Mouse (Mus musculus) limb, embryonic 12.5 days (tissue): ENCODE results near the gene Prrt1. TPM values are rescaled to one million over a fixed set of nuclear protein-coding genes. Genes with fewer than 3 reads are reported as not detected.

Experiments
- ATAC-seq: fragments of 200-750 bp; cut with Nextera tagmentation; 2 replicates; pipeline ENCODE4 v1.8.0; 2017; ENCODE audit warnings: low read depth, moderate TSS enrichment; ENCODE audit not compliant: insufficient number of reproducible peaks, insufficient read depth, low FRiP score, low TSS enrichment
- H3K27ac ChIP-seq: fragments of 300-500 bp; sonication (generic); 2 replicates; pipeline ENCODE4 v1.5.1; 2016; ENCODE audit warnings: mild to moderate bottlenecking, moderate library complexity
- H3K27me3 ChIP-seq: fragments of 300-500 bp; sonication (generic); 2 replicates; pipeline ENCODE4 v1.6.1; 2016; ENCODE audit warnings: mild to moderate bottlenecking, moderate library complexity
- H3K36me3 ChIP-seq: fragments of 300-500 bp; sonication (generic); 2 replicates; pipeline ENCODE4 v1.6.1; 2016; ENCODE audit warnings: mild to moderate bottlenecking, moderate library complexity
- H3K4me1 ChIP-seq: fragments of 300-500 bp; sonication (generic); replicated peaks from 2 replicates; pipeline ENCODE4 v1.6.1; 2016
- H3K4me2 ChIP-seq: fragments of 300-500 bp; sonication (generic); 2 replicates; pipeline ENCODE4 v1.6.1; 2016; ENCODE audit warnings: mild to moderate bottlenecking, moderate library complexity
- H3K4me3 ChIP-seq: fragments of 300-500 bp; sonication (generic); replicated peaks from 2 replicates; pipeline ENCODE4 v1.5.1; 2016; ENCODE audit warnings: mild to moderate bottlenecking
- H3K9ac ChIP-seq: fragments of 300-500 bp; sonication (generic); replicated peaks from 2 replicates; pipeline ENCODE4 v1.6.1; 2016; ENCODE audit warnings: mild to moderate bottlenecking, moderate library complexity
- H3K9me3 ChIP-seq: fragments of 300-500 bp; sonication (generic); 2 replicates; pipeline ENCODE4 v1.6.1; 2016; ENCODE audit warnings: mild to moderate bottlenecking, moderate library complexity
- WGBS: fragments of 180-500 bp; shearing (Covaris S2); methylation state at CpG from one replicate; pipeline ENCODE4 v1.1.7; 2016; 5-methylcytosine and 5-hydroxymethylcytosine counted together
- polyA plus RNA-seq: library from polyadenylated mRNA; unstranded; fragments of >200 nt; fragmentation: Nextera tagmentation; extraction: Ambion mirVana; gene quantifications from 2 replicates; pipeline ENCODE4 v1.2.1, GENCODE M21; 2016

The Prrt1 gene
- polyA plus RNA-seq, 1 experiment from 2014 or later: 0.20 TPM

DNA sequence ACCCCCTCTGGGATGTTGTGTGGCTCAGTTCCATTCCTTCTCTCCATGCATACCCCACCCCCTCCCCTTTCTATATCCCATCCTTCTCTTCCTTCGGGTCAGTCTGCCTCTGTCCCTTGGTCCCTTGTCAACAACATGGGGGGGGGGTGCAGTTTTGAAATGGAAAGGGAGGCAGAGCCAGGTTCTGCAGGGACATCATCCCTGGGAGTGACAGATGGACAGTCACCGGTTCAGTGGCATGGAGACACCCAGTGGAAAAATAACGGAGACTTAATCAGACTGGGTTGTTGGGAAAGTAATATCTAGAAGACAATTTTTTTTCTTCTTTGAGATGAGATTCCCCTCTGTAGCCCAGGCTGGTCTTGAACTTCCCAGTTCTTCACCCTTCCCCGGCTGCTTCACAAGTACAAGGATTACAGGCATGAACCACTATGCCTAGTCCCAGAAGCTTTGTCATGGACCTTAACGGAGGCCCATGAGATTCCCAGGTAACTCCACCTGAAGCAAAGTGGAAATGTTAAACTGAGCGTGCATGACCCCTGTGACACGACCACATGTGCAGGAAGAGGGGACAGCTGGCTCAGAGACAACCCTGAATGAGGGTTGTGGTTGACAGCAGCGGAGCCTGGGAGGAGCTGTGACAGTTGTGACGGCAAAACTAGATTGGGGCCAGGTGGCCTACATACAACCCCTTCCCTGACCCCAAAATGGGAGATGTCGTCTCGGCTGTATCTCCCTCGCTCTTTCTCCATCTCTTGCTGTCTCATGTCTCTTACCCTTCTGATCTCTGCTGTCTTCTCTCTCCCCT lies 667 bp downstream of the Prrt1 start:
- Histone ChIP-seq H3K4me2 (peak overlapping the region; percentile 87), H3K4me3 (peak overlapping the region; percentile 76), H3K27me3 (peaks cover 59% of the 10 kb centered on the region), H3K4me1 (peaks cover 54% of the 10 kb centered on the region), H3K9me3 (no peaks in the 10 kb centered on the region), H3K27ac (no peak overlapping the region), H3K36me3 (peaks cover 8% of the 10 kb centered on the region; the same call in 1 of the 2 replicates), H3K9ac (peak overlapping the region; percentile 44; the same call in 1 of the 2 replicates)
- ATAC-seq: no peak
- WGBS: 13% methylated on average over 12 of the region's 12 CpGs

DNA sequence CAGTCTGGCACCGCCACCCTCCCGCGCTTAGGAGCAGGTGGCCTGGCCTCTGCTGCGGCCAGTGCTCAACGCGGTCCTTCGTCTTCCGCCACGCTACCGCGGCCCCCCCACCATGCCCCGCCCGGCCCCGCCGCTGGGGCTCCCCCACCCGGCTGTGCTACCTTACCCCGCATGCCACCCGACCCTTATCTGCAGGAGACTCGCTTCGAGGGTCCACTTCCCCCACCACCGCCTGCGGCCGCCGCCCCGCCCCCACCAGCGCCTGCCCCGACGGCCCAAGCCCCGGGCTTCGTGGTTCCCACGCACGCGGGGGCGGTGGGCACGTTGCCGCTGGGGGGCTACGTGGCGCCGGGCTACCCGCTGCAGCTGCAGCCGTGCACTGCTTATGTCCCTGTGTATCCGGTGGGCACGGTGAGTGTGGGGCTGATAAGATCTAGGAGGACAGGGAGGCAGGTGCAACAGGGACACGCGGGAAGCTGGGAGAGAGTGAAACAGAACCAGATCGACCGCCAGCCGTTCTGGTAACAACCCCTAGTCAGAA lies 1.5 kb downstream of the Prrt1 start:
- no peaks in the 10 kb centered on the region for H3K36me3 ChIP-seq
- H3K27ac ChIP-seq: no peak overlapping the region
- peaks cover 54% of the 10 kb centered on the region for H3K4me1 ChIP-seq
- H3K4me3 ChIP-seq: peak overlapping the region; percentile 41
- H3K27me3 ChIP-seq: peaks cover 64% of the 10 kb centered on the region
- peak overlapping the region; percentile 44 for H3K9ac ChIP-seq
- ATAC-seq: no peak
- H3K9me3 ChIP-seq: no peaks in the 10 kb centered on the region
- H3K4me2 ChIP-seq: peak overlapping the region; percentile 73
- 1% methylated on average over 48 of the region's 48 CpGs for WGBS

DNA sequence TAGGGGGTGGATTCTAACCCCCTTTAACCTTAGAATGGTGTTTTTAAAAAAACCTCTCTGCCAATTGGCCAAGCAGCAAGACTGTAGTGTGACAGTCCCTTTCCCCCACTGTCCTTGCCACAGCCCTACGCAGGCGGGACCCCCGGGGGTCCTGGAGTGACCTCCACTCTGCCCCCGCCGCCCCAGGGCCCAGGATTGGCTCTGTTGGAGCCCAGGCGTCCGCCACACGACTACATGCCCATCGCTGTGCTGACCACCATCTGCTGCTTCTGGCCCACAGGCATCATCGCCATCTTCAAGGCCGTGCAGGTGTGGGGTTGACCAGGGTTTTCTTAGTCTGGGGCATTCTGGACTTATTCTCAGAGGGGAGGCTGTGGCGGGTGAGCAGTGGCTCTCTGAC lies 2.3 kb downstream of the Prrt1 start:
- H3K4me1 ChIP-seq: peaks cover 48% of the 10 kb centered on the region
- peak overlapping the region; percentile 41 for H3K4me3 ChIP-seq
- H3K9me3 ChIP-seq: no peaks in the 10 kb centered on the region
- H3K27ac ChIP-seq: no peak overlapping the region
- H3K36me3 ChIP-seq: no peaks in the 10 kb centered on the region
- no peak for ATAC-seq
- peaks cover 71% of the 10 kb centered on the region for H3K27me3 ChIP-seq
- WGBS: 6% methylated on average over 12 of the region's 12 CpGs
- peak overlapping the region; percentile 48 for H3K9ac ChIP-seq
- peak overlapping the region; percentile 73 for H3K4me2 ChIP-seq

DNA sequence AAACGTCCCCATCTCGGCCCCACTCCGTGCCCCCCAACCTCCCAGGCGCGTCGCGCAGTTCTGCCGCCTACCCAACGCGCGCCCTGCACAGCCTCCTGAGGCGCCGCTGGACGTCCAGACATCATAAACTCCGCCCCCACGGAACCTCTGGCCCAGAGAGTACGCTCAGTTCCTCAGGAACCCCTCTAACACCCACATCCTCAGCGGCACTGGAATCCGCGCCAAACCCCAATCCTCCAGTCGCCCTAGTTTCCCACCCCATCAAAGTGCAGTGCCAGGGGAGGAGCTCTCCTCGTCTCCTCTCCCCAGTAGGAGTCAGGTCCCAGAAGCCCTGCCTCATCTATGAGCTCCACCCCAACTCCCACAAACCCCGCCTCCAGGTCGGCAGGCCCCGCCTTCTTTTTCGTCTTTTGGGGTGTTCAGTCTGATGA lies 2.9 kb downstream of the Prrt1 start:
- 2% methylated on average over 26 of the region's 26 CpGs for WGBS

DNA sequence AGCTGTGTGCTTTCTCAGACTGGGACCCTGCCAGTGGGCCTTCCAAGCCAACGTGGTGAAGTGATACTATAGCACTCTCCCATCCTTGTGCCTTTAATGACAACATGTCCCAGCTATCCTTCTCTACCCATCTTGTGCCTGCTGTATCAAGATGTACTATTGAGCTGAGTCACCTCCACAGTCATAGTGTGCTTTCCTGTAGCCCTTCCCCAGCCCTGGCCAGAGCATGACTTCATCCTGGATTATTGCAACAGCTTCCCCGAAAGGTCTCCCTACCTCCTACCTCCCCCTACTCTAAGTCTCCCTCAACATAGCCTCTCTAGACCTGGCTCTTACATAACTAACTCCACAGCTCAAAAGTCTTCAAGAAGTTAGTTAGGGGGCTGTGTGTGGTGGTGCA lies 6.3 kb downstream of the Prrt1 start:
- ATAC-seq: no peak
- Histone ChIP-seq H3K9ac (no peak overlapping the region), H3K4me1 (peaks cover 21% of the 10 kb centered on the region), H3K27me3 (peaks cover 51% of the 10 kb centered on the region), H3K27ac (no peak overlapping the region), H3K36me3 (no peaks in the 10 kb centered on the region), H3K4me2 (no peak overlapping the region), H3K9me3 (0 out of 2 replicates have a peak, but pooled peaks cover 6% of the 10 kb centered on the region), H3K4me3 (no peak overlapping the region)
- 74% methylated on average over 2 of the region's 2 CpGs for WGBS

More for the DNA sequence above, 2.9 kb downstream of the Prrt1 start:
- Histone ChIP-seq H3K4me1 (peaks cover 48% of the 10 kb centered on the region), H3K9ac (peak overlapping the region; percentile 48; the same call in 1 of the 2 replicates), H3K4me2 (peak overlapping the region; percentile 73), H3K4me3 (peak overlapping the region; percentile 41), H3K9me3 (no peaks in the 10 kb centered on the region), H3K27ac (no peak overlapping the region), H3K36me3 (no peaks in the 10 kb centered on the region), H3K27me3 (peaks cover 75% of the 10 kb centered on the region)
- 0 out of 2 replicates have a peak, but pooled peaks have one; percentile 35 for ATAC-seq

DNA sequence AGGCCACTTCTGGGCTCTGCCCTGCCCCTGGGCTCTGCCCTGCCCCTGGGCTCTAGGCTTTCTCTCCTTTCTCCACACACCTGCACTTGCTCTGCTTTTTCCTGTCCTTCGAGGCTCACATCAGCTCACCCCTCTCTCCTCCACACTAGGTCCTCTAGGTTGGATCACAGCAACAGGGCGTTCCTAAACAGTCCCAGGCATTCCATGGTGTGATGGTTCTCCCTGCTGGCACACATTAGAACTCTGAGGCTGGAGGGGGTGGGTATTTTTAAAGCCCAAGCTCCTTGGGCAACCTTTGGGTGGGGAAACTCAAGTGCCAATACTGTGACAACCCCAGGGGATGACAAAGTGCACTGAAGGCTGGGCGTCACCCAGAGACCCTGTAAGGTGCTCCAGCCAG lies 8.1 kb downstream of the Prrt1 start:
- no peaks in the 10 kb centered on the region for H3K36me3 ChIP-seq
- peaks cover 33% of the 10 kb centered on the region for H3K27me3 ChIP-seq
- no peak overlapping the region for H3K4me2 ChIP-seq
- 64% methylated on average over 3 of the region's 3 CpGs for WGBS
- no peak overlapping the region for H3K27ac ChIP-seq
- no peak for ATAC-seq
- peaks cover 13% of the 10 kb centered on the region for H3K4me1 ChIP-seq
- 0 out of 2 replicates have a peak, but pooled peaks cover 6% of the 10 kb centered on the region for H3K9me3 ChIP-seq
- no peak overlapping the region for H3K4me3 ChIP-seq
- H3K9ac ChIP-seq: no peak overlapping the region

DNA sequence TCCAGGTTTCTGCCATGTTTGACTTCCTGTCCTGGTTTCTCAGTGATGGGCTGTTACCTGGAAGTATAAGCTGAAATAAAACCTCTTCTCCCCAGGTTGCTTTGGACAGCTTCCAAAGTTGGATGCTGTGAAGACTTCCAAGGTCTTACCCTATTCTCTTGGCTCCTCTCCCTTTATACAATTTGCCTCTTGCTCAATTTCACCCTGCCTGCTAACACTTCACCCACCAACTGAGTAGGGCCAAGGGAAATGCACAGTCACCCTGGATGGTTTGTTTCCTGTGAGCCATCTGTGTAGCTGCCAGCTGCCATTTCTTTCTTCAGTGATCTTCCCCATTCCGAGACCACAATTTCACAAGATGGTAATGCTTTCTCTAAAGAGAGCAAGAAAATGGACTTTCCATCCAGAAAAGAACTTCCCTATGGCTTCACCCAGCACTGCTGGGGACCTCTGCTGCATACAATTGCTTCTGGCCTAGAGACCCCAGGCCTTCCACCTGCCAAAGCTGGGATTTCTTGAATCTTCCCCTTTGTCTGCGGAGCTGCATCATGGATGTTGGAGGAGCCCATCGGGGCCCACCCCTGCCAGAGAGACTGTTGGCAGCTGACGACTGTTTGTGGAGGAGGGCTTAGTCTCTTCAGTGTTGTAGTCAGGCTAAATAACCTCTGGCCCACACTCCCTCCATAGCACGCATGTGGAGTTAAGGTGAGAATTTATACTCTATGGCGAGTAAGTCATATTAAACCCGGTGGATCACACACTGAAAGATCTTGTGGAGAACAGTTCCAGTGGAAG lies 10.3 kb downstream of the Prrt1 start:
- peaks cover 13% of the 10 kb centered on the region for H3K4me1 ChIP-seq
- no peak overlapping the region for H3K9ac ChIP-seq
- H3K4me2 ChIP-seq: no peak overlapping the region
- no peaks in the 10 kb centered on the region for H3K36me3 ChIP-seq
- no peak overlapping the region; the same call in 1 of the 2 replicates for H3K27ac ChIP-seq
- ATAC-seq: no peak
- 79% methylated on average over 7 of the region's 7 CpGs for WGBS
- H3K4me3 ChIP-seq: no peak overlapping the region
- H3K27me3 ChIP-seq: peaks cover 16% of the 10 kb centered on the region
- 0 out of 2 replicates have a peak, but pooled peaks cover 6% of the 10 kb centered on the region for H3K9me3 ChIP-seq

DNA sequence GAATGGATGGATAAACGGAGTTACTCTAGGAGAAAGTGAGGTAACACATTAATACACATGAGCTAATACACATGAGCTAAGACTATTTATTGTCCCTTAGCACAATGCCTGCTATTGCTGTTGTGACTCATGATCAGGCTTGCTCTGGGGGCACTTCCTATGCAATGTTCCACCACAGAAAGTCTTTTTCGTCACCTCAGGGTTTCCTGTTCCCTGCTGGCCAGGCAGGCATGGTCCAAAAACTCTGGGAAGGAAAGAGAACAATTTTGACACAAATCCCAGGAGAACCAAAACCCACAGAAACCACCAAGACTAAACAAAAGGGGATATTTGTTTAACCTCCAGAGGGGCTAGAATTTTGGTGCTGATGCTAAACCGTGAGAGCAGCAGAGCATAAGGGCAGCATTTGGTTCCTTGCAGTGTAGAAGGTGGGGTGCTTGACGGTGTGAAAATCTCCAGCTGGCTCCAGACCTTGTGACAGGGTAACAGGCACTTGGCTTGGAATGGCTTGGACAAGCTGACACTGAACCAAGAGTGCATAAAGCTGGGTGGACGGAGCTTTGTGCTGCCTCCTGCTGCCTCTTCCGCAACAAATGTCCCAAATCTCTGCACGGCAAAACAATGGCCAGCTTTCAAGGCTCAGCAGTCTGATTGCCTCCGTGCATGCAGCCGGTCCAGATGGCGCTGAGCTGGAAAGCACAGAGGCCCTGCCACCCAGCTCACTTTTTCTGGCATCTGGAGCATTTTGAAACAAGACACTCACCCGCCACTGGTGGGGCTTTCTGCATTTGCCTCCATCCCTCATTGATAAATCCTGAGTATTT lies 11.7 kb downstream of the Prrt1 start:
- Histone ChIP-seq H3K27me3 (peaks cover 10% of the 10 kb centered on the region; the same call in 1 of the 2 replicates), H3K4me1 (peaks cover 22% of the 10 kb centered on the region), H3K9me3 (0 out of 2 replicates have a peak, but pooled peaks cover 6% of the 10 kb centered on the region), H3K27ac (peak overlapping the region; percentile 91), H3K36me3 (peaks cover 5% of the 10 kb centered on the region; the same call in 1 of the 2 replicates), H3K4me2 (peak overlapping the region; percentile 28), H3K9ac (peak overlapping the region; percentile 40), H3K4me3 (no peak overlapping the region)
- WGBS: 14% methylated on average over 11 of the region's 11 CpGs
- ATAC-seq: peak; percentile 61

DNA sequence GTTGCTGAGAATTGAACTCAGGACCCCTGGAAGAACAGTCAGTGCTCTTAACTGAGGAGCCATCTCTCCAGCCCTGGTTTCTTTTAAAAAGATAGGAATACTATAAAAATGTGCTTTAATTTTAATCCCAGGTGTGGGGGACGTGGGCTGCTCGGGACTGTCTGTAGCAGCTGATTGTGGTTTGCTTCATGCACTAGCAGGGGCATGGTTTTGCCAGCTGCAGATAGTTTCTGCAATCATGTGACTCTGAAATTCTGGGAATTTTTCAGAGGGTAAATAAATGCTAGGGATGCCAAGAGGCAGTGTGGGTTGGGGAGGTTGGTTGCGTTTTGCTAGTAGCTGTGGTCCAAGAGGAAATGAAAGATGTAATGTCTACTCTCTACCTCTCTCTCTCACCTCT lies 12.6 kb downstream of the Prrt1 start:
- peaks cover 22% of the 10 kb centered on the region for H3K4me1 ChIP-seq
- no peak overlapping the region for H3K9ac ChIP-seq
- H3K4me2 ChIP-seq: no peak overlapping the region
- H3K9me3 ChIP-seq: 0 out of 2 replicates have a peak, but pooled peaks cover 6% of the 10 kb centered on the region
- WGBS: 86% methylated on average over 3 of the region's 3 CpGs
- peak overlapping the region; percentile 91 for H3K27ac ChIP-seq
- H3K4me3 ChIP-seq: no peak overlapping the region
- peaks cover 6% of the 10 kb centered on the region; the same call in 1 of the 2 replicates for H3K36me3 ChIP-seq
- no peak for ATAC-seq
- peaks cover 2% of the 10 kb centered on the region; the same call in 1 of the 2 replicates for H3K27me3 ChIP-seq

DNA sequence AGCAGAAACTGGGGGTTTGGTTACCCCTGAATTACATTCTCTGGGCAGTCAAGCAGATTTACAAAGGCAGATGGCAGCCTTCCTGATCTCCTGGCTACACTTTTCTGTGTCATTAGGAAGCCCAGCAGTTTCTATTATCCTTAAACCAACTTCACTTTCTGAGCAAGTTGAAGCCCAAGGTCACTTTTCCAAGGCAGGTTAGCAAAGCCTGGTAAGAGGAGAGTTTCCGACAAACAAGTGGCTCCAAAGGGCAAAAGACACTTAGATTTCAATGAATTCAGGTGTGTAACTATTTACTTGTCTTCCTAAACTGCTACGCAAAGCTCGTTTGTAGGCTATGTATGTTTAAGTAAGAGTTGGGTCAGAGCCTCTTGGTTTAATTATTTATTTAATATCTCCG lies 14.0 kb downstream of the Prrt1 start:
- Histone ChIP-seq H3K27me3 (no peaks in the 10 kb centered on the region), H3K9me3 (0 out of 2 replicates have a peak, but pooled peaks cover 6% of the 10 kb centered on the region), H3K9ac (no peak overlapping the region), H3K4me1 (peaks cover 30% of the 10 kb centered on the region), H3K27ac (no peak overlapping the region), H3K4me2 (no peak overlapping the region), H3K36me3 (peaks cover 6% of the 10 kb centered on the region; the same call in 1 of the 2 replicates), H3K4me3 (no peak overlapping the region)
- no peak for ATAC-seq
- 89% methylated on average over 4 of the region's 4 CpGs for WGBS
